Mouse (Mus musculus): ENCODE results near the gene Itga1.

Gene Itga1

GRCm38 (mm10) chr13:114992260-114993014 is 109.3 kb downstream of the Itga1 start:
- no peak for DNase-seq (ENCODE audit: low read depth, low spot score)

DNA sequence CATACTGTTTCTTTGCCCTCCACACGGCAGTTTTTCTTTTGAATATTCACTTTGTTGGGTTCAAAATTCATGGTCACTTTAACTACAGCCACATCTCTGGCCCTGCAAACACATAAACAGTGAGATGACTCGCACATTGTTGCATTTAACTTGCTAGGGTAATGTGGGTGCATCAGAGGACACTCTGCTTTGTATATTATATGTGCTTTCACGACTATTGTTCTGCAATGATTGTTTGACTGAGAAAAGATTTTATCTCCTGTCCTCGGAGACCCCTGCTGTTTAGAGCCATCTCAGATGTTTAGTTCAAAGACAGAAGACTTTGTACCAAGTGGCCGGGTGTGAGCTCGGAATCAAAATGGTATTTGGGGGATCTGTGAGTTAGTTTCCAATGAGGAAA is 114.1 kb downstream of the Itga1 start:
- DNase-seq (ENCODE audit: low read depth, low spot score): no peak

DNA sequence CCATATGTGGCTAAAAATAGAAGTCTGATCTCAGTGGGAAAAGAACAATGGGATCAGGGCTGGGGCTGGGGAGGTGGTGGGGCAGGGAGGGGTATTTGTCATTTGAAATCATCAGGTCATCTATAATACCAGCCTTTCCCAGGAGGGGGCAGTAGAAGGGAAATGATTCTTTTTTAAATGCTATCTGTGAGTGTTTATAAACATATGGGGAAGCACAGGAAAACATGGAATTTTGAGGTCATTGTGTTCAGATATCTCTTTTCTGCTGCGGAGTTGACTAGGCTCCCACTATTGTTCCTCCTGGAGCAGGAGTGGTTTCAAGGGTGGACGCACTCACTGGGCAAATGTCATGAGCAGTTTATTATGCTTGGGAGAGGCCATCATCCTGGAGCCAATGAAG is 114.6 kb downstream of the Itga1 start:
- DNase-seq (ENCODE audit: low read depth, low spot score): peak; percentile 11

- no peak for DNase-seq (ENCODE audit: low read depth, low spot score)
Observed at GRCm38 (mm10) chr13:114984658-114985057, 117.1 kb downstream of the Itga1 start.

GRCm38 (mm10) chr13:114983116-114983515 is 118.6 kb downstream of the Itga1 start:
- no peak for DNase-seq (ENCODE audit: low read depth, low spot score)

- DNase-seq (ENCODE audit: low read depth, low spot score): peak; percentile 27
Observed at GRCm38 (mm10) chr13:114980831-114981419, 120.8 kb downstream of the Itga1 start.

DNA sequence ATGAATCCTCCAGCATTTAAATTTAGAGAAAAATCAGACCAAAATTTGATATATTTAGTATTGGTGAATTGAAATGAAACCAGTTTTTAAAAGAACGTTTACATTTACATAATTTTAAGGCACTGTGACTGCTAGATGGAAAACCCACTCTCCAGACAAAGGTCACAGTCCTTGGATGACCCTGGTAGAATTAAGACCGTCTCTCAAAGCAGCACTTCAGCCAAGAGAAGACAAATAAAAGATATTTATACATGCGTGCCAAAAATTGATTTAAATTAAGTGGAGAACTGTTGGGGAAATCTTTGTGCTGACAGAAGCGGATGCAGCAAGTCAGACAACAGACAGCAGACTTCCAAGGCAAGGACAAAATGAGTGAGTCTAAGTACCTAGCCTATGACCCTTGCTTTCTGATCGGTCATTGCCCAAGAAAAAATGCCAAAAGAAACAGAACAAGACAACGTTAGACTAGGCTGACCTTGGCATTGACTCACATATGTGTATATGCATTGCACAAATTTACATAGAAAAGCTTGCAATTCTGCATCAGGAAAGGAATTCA is 127.2 kb downstream of the Itga1 start:
- DNase-seq (ENCODE audit: low read depth, low spot score): no peak

DNA sequence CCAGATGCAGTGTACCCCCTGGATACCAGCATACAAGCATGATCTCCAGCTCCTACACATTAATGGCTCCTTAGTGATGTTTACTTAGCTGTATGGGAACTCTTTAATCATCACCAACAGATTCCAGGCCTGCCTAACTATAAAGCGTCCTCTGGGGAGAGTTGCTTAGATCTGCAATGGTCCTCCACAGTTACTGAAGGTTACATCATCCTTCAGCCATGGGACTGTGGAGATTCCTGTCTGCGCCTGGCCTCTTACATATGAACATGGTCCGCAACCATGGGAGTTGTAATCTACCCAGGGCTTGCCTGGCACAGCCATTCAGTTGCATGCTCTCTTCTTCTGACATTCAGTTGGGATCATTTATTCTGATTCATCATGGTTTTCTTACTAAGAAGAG is 129.9 kb downstream of the Itga1 start:
- DNase-seq (ENCODE audit: low read depth, low spot score): no peak

DNA sequence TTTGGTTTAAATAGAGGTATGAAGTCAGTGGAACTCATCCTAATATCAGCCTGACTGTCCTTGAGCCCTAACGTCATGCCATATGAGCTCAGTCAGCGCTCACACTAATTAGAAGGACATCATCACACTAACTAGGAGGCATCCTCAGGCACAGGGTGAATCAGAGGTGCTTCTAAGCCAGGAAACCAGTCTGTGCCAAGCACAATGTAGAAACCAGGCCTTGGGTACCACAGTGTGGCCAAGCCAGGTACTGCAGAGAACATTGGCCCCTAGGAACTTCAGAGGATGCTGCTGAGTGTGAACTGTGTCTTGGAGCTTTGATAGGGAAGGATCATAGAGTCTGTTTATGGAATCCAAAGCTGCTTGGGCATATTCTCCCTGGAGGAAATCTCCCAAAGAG is 137.5 kb downstream of the Itga1 start:
- DNase-seq (ENCODE audit: low read depth, low spot score): peak; percentile 64

DNA sequence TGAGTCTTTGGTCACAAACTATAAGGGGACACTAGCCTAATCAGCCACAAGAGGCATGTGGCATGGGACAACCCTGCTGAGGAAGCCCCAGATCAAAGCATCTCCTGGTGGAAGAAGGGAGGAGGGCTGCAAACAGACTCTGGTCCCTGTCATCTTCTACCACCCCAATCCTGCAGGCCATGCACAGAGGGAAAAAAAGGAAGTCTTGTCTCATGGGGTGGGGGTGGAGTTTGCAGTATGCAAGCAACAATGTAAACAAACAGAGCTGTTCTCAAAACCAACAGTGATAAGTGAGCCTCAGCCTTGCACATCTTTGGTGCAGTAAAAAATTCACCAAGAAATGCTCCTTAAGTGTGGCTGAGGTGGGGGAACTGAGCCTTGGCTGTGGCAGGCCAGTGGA is 147.2 kb downstream of the Itga1 start:
- DNase-seq (ENCODE audit: low read depth, low spot score): no peak

- DNase-seq (ENCODE audit: low read depth, low spot score): no peak
Observed at GRCm38 (mm10) chr13:114933541-114933940, 168.2 kb downstream of the Itga1 start.

DNA sequence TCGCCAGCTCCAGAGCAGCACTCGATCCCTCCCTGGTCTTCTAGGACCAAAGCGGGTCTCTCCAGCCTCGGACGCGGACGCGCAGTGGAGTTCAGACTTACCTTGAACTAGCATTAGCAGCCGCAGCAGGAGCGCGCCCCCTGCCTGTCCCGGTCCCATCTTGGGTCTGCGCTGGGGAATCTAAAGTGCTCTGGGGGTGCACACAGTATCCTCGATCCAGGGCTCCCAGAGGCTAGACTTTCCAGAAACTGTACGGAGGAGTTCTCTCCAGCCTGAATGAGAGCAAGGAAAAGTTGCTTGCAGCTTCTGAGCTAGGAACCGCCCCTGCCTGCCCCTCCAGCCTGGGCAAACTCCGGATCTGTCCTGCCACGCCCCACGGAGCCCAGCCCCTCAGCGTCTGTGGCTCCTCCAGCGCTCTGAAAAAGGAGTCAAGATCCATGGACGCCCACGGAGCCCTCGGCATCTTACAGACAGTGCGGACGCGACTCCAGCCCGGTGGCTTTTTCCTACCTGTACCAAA is 169.9 kb downstream of the Itga1 start, which contains the start of gene Itga2:
TSS of gene Itga2 (minus strand) at position 326 of the 520 bp plus-strand sequence.
- no peak for DNase-seq (ENCODE audit: low read depth, low spot score)

DNA sequence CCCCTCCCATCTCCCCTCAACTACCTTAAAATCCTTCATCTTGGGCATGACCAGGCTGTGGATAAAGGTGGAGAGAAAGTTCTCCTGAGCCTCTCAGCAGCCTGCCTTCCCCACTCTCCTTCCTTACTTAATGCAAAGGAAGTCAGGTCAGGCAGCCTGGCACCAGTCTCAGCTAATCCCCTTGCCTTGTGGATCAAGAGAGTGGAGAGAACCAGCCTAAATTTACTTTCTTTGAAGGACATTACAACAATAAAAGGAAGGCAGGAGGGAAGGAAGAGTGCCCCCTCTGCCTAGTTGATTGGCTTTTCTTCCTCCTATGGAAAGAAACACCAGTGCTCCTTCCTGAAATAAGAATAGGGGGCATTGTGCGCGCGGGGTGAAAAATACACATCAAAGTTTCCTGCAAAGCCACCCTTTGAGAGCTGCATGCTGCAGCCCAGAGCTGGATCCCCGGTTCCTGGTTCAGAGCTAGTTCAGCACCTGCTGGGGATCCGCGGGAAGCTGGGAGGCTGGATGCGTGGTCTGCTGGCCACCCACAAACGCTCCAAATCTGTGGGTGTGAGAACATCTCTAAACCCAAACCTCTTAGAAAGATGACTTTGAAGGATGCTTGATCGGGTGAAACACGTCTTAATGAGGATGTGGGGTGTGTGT is 170.6 kb downstream of the Itga1 start:
- no peak for DNase-seq (ENCODE audit: low read depth, low spot score)

DNA sequence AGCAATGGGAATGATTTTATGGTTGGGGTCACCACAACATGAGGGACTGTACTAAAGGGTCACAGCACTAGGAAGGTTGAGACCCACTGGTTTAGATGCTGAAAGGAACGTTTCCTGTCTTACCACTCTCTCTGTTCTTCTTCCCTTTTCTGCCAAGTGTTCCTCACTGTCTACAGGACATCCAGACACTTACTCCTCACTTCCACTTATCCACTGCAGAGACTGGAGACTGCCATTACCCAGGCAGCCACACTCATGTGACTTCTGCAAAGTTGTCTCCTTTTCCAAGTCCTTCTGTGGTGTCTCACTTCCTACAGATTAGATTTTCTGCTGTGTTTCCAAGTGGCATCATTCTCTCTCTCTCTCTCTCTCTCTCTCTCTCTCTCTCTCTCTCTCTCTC is 177.0 kb downstream of the Itga1 start:
- no peak for DNase-seq (ENCODE audit: low read depth, low spot score)

- no peak for DNase-seq (ENCODE audit: low read depth, low spot score)
Observed at GRCm38 (mm10) chr13:114923331-114923730, 178.4 kb downstream of the Itga1 start.

DNA sequence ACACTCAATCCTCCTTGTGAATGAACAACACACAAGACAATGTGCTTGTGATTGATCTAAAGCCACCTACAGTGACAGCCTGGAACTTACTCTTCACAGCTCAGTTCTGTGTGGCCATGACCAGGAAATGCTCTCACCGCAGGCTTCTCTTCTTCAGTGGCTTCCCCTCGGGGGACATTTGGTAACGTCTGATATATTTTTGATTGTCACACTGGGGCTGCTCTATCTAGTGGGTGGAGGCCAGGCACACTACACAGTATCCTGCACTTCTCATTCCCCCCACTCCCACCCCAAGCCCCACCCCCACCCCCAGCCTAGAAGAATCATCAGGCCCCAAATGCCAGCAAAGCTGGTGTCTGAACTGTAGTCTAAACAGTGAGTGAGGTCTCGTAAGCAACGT is 186.0 kb downstream of the Itga1 start:
- no peak for DNase-seq (ENCODE audit: low read depth, low spot score)

DNA sequence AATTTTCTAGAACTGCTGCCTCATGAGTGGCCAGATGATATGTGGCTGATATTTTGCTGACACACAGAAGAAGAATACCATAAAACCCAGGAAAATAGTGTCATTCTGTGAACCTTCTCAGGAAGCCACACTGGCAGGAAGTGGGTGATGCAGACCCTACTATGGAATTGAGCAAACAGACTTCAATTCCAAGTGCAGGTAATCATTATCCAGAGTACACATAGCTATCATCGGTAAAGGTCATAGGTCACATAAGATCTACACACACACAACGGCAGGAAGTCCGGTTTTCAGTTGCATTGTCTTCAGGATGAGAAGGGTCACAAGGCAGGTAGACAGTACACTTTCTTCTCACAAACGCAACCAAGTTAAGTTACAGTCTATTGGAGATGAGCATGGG is 186.8 kb downstream of the Itga1 start:
- DNase-seq (ENCODE audit: low read depth, low spot score): no peak

DNA sequence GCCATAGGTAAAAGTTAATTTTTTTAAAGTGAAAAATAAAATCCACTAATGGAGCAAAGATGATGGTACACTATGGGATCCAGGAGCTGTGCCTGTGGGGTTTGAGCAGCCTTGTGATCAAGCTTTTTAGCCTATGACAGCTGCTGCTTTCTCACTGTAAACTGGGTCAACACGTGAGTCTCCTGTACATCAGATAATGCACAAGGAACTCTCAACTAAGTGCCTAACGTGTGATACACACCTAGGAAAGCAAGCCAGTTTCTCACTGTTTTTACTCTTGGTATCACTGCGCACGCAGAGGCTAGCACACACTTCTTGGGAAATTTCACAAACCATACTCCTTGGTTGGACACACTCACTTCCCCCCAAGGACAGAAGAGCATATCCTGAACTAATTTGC is 187.2 kb downstream of the Itga1 start:
- DNase-seq (ENCODE audit: low read depth, low spot score): no peak

DNA sequence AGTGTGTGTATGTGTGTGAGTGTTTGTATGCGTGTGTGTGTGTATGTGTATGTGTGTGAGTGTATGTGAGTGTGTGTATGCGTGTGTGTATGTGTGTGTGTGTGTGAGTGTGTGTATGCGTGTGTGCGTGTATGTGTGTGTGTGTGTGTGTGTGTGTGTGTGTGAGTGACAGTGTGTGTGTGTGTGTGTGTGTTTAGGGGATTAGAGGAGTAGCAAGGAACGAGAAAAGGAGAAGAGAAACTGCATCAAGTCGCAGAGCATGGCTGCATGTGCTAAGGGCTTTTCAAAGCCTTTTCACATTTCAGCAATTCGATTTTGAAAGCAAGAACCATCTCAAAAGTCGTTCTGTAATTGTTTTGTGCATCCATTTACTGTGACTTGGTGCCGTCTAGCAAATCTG is 191.1 kb downstream of the Itga1 start:
- peak; percentile 24 for DNase-seq (ENCODE audit: low read depth, low spot score)

GRCm38 (mm10) chr13:114909514-114909913 is 192.2 kb downstream of the Itga1 start:
- no peak for DNase-seq (ENCODE audit: low read depth, low spot score)

DNA sequence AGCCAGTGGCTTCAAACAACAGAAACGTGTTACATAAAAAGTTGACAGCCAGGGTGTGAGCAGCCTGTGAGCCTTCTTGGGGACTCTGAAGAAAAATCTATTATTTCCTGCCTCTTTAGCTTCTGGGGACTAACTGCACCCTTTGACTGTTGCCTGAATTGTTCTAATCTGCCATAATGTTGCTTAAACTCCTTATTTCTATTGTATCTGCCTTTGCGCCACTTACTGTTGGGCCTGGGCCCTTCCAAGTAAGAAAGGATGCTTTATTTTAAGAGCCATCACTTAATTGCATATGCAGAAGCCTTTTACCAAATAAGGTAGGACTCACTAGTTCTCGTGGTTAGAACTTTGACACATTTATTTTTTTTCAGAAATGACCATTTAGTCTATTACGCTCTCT is 193.9 kb downstream of the Itga1 start:
- no peak for DNase-seq (ENCODE audit: low read depth, low spot score)
